Mouse (Mus musculus): ENCODE results near the gene Hmgb1.

- TF ChIP-seq CTCF (IDR thresholded peaks at IDR 0.05; ENCODE audit: control insufficient read depth, insufficient read depth, low read length) (no peak), POLR2A (IDR thresholded peaks at IDR 0.05; ENCODE audit: borderline replicate concordance, control insufficient read depth, low read depth, low read length) (no peak)
Measured at GRCm38 (mm10) chr5:149114034-149114433, 70.3 kb downstream of the Hmgb1 start.

Data from bone marrow, adult 2 months (tissue).